Mouse (Mus musculus): ENCODE measurements around the gene Efna4.

DNA sequence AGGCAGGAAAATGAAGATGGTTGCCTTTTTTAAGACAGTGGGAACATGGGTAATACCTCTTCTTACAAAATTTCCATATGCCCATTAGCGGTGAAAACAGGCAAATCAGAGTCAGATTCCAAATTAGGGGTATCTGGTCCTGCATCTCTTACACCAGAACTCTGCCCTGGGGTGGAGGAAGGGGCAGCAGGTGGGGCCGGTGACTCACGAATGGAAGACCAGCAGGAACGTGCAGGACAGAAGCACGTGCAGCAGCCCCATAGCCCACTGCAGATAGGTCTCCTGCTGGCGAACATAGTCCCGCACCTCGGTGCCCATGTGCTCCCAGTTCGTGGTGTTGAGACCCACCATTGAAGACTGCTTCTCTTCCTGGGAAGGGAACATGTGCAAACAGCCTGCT is 18.2 kb upstream of the Efna4 start:
- no peak for TF ChIP-seq CTCF (IDR thresholded peaks at IDR 0.05; ENCODE audit: control insufficient read depth, insufficient read depth, insufficient read length)
- TF ChIP-seq MAX (IDR thresholded peaks at IDR 0.05) = no peak

Measured in C2C12 (cell line).